In genomic region chr7:139584221-139585175, GRCm38 (mm10) we compare ENCODE assay signal across 8 mouse cellular contexts. TPM values are rescaled to one million over a fixed set of nuclear protein-coding genes. Genes with fewer than 3 reads are reported as not detected.
A peak's percentile ranks its signal among the peaks of the same experiment; 100 is the strongest.
DNase-seq lines count a peak whose midpoint lies in the region; ATAC-seq and TF ChIP-seq lines count a peak whose summit lies in the region.

No protein-coding gene starts in this region.

- no peaks in the 10 kb centered on the region for H3K36me3 ChIP-seq in forebrain, embryonic 12.5 days (replicated peaks)
- no peaks in the 10 kb centered on the region for H3K36me3 ChIP-seq in forebrain, embryonic 13.5 days (ENCODE audit: poor library complexity, severe bottlenecking)
- H3K36me3 ChIP-seq in heart, postnatal 0 days (replicated peaks; ENCODE audit: control insufficient read depth, insufficient read depth, low read length) = peaks cover 6% of the 10 kb centered on the region

- H3K9me3 ChIP-seq in forebrain, embryonic 12.5 days = no peaks in the 10 kb centered on the region
- H3K9me3 ChIP-seq in forebrain, embryonic 13.5 days (replicated peaks) = no peaks in the 10 kb centered on the region
- H3K9me3 ChIP-seq in heart, postnatal 0 days (replicated peaks; ENCODE audit: control insufficient read depth, low read length) = no peaks in the 10 kb centered on the region

- H3K9ac ChIP-seq in forebrain, embryonic 12.5 days = no peak overlapping the region
- H3K9ac ChIP-seq in forebrain, embryonic 13.5 days = no peak overlapping the region
- no peak overlapping the region for H3K9ac ChIP-seq in heart, postnatal 0 days (replicated peaks; ENCODE audit: low read depth, low read length)

- H3K27me3 ChIP-seq in forebrain, embryonic 12.5 days = peaks cover 100% of the 10 kb centered on the region
- peaks cover 100% of the 10 kb centered on the region for H3K27me3 ChIP-seq in forebrain, embryonic 13.5 days
- H3K27me3 ChIP-seq in heart, postnatal 0 days (ENCODE audit: control insufficient read depth, insufficient read depth, low read length) = peaks cover 90% of the 10 kb centered on the region

- H3K4me2 ChIP-seq in forebrain, embryonic 12.5 days = peak overlapping the region; percentile 19; the same call in 1 of the 2 replicates
- no peak overlapping the region for H3K4me2 ChIP-seq in forebrain, embryonic 13.5 days
- peak overlapping the region; percentile 30 for H3K4me2 ChIP-seq in heart, postnatal 0 days (ENCODE audit: low read depth, low read length)

- intact Hi-C loops in left cerebral cortex, postnatal 14 days (cut with DNase I) = no loop called here

- WGBS in forebrain, embryonic 12.5 days = under 1% methylated on average over 53 of the region's 53 CpGs
- WGBS in forebrain, embryonic 13.5 days = 2% methylated on average over 53 of the region's 53 CpGs
- 3% methylated on average over 53 of the region's 53 CpGs for WGBS in heart, postnatal 0 days

- no peak overlapping the region for H3K27ac ChIP-seq in forebrain, embryonic 12.5 days
- H3K27ac ChIP-seq in forebrain, embryonic 13.5 days = no peak overlapping the region
- no peak overlapping the region for H3K27ac ChIP-seq in heart, postnatal 0 days (ENCODE audit: low read depth)

- 0 out of 2 replicates have a peak overlapping the region, but pooled peaks have one; percentile 1 for H3K4me3 ChIP-seq in forebrain, embryonic 12.5 days (replicated peaks)
- no peak overlapping the region; the same call in 1 of the 2 replicates for H3K4me3 ChIP-seq in forebrain, embryonic 13.5 days
- peak overlapping the region; percentile 32 for H3K4me3 ChIP-seq in heart, postnatal 0 days (ENCODE audit: low read depth, low read length)

- ATAC-seq in forebrain, embryonic 12.5 days (ENCODE audit: low FRiP score) = no peak
- no peak for ATAC-seq in forebrain, embryonic 13.5 days
- ATAC-seq in heart, postnatal 0 days (ENCODE audit: insufficient read depth, low read depth) = no peak
- peak; percentile 31 for ATAC-seq in megakaryocyte, adult 5-6 weeks (ENCODE audit: poor library complexity, severe bottlenecking)

- no peak for TF ChIP-seq CTCF in heart, postnatal 0 days (IDR thresholded peaks at IDR 0.05; ENCODE audit: low read depth)

- DNase-seq in R1 (ENCODE audit: low read depth, low spot score) = peak; percentile 28
- no peak for DNase-seq in heart, postnatal 0 days (ENCODE audit: low spot score)
- DNase-seq in right cerebral cortex, postnatal 4 days = no peak
- DNase-seq in left cerebral cortex, postnatal 14 days (ENCODE audit: low spot score in 2 of 2) = no peak
- no peak for DNase-seq in cerebellum, adult 9-11 months

- peaks cover 49% of the 10 kb centered on the region for H3K4me1 ChIP-seq in forebrain, embryonic 12.5 days
- H3K4me1 ChIP-seq in forebrain, embryonic 13.5 days = peaks cover 38% of the 10 kb centered on the region
- H3K4me1 ChIP-seq in heart, postnatal 0 days (ENCODE audit: control insufficient read depth, insufficient read depth) = peaks cover 18% of the 10 kb centered on the region

- no peak for TF ChIP-seq EP300 in heart, postnatal 0 days (IDR thresholded peaks at IDR 0.05; ENCODE audit: low read depth)

RNA-seq across cellular contexts. Expression of gene Nkx6-2, which starts 1.9 kb away (rescaled TPM):
- polyA plus RNA-seq in forebrain, embryonic 12.5 days (2016; fragmentation: Nextera tagmentation; extraction: Ambion mirVana) = 5.9 and 8.4 TPM in 2 replicates
- 2.1 and 3.3 TPM in 2 replicates for polyA plus RNA-seq in forebrain, embryonic 13.5 days (2015; fragmentation: Nextera tagmentation; extraction: Ambion mirVana)
- total RNA-seq in heart, postnatal 0 days (2014; rRNA removed; ENCODE audit: low replicate concordance) = not detected in 2 replicates
- 0.19 TPM in 1 of 2 replicates, not detected in the other for polyA plus RNA-seq in heart, postnatal 0 days (2015; fragmentation: Nextera tagmentation; extraction: Ambion mirVana)
- total RNA-seq in megakaryocyte, adult 5-6 weeks (2015) = not detected in 2 replicates
- total RNA-seq in megakaryocyte, adult 5-6 weeks (2017) = not detected in 2 replicates
- total RNA-seq in left cerebral cortex, postnatal 14 days (2021) = 1 to 10 TPM; 1.5 to 4.7 TPM
